Mouse (Mus musculus): ENCODE measurements at regions not wholly inside any gene's neighbourhood (a gene's known extent, or its start where the extent isn't known, plus 50 kb on each side); places are given as distances from the start of the nearest gene placed in this dataset.

GRCm38 (mm10) chr8:127662776-127663499 is 599.2 kb downstream of the Pard3 start:
- no peaks in the 10 kb centered on the region for H3K4me1 ChIP-seq
- WGBS = 94% methylated on average over 2 of the region's 2 CpGs

GRCm38 (mm10) chr8:127666606-127667005 is 602.9 kb downstream of the Pard3 start:
- H3K27ac ChIP-seq = no peak overlapping the region
- WGBS = 39% methylated on average over 2 of the region's 2 CpGs
- no peaks in the 10 kb centered on the region for H3K4me1 ChIP-seq
- H3K36me3 ChIP-seq = no peaks in the 10 kb centered on the region
- H3K4me2 ChIP-seq = no peak overlapping the region
- no peaks in the 10 kb centered on the region for H3K9me3 ChIP-seq
- H3K9ac ChIP-seq = no peak overlapping the region
- no peak for ATAC-seq (ENCODE audit: borderline replicate concordance, extremely low read depth, low FRiP score, low TSS enrichment)
- no peak overlapping the region for H3K4me3 ChIP-seq
- no peaks in the 10 kb centered on the region for H3K27me3 ChIP-seq

More at GRCm38 (mm10) chr8:127662776-127663499, 599.2 kb downstream of the Pard3 start:
- ATAC-seq (ENCODE audit: borderline replicate concordance, extremely low read depth, low FRiP score, low TSS enrichment) = no peak
- no peak overlapping the region for H3K9ac ChIP-seq
- no peaks in the 10 kb centered on the region for H3K9me3 ChIP-seq
- H3K27me3 ChIP-seq = no peaks in the 10 kb centered on the region
- no peak overlapping the region for H3K4me2 ChIP-seq
- H3K36me3 ChIP-seq = no peaks in the 10 kb centered on the region
- no peak overlapping the region for H3K4me3 ChIP-seq
- H3K27ac ChIP-seq = no peak overlapping the region

GRCm38 (mm10) chr8:127668991-127669390 is 605.3 kb downstream of the Pard3 start:
- Histone ChIP-seq H3K4me2 (no peak overlapping the region), H3K36me3 (no peaks in the 10 kb centered on the region), H3K9me3 (no peaks in the 10 kb centered on the region), H3K27me3 (no peaks in the 10 kb centered on the region), H3K9ac (no peak overlapping the region), H3K4me1 (no peaks in the 10 kb centered on the region), H3K4me3 (no peak overlapping the region), H3K27ac (no peak overlapping the region)
- ATAC-seq (ENCODE audit: borderline replicate concordance, extremely low read depth, low FRiP score, low TSS enrichment) = no peak
- WGBS = 18% methylated on average over 2 of the region's 2 CpGs

- H3K9me3 ChIP-seq = no peaks in the 10 kb centered on the region
- WGBS = 66% methylated on average over 1 of the region's 1 CpGs
- H3K27me3 ChIP-seq = no peaks in the 10 kb centered on the region
- H3K9ac ChIP-seq = no peak overlapping the region
- no peaks in the 10 kb centered on the region for H3K36me3 ChIP-seq
- no peak for ATAC-seq (ENCODE audit: borderline replicate concordance, extremely low read depth, low FRiP score, low TSS enrichment)
- no peak overlapping the region for H3K4me3 ChIP-seq
- no peak overlapping the region for H3K4me2 ChIP-seq
- no peaks in the 10 kb centered on the region for H3K4me1 ChIP-seq
- no peak overlapping the region for H3K27ac ChIP-seq
Observed at GRCm38 (mm10) chr8:127674063-127674462, 610.4 kb downstream of the Pard3 start.

- no peaks in the 10 kb centered on the region for H3K36me3 ChIP-seq
- WGBS = 73% methylated on average over 4 of the region's 4 CpGs
- H3K4me3 ChIP-seq = no peak overlapping the region
Observed at GRCm38 (mm10) chr8:127675377-127675776, 611.7 kb downstream of the Pard3 start.

GRCm38 (mm10) chr8:127680205-127680604 is 616.5 kb downstream of the Pard3 start:
- WGBS = 65% methylated on average over 3 of the region's 3 CpGs
- no peak overlapping the region for H3K27ac ChIP-seq
- H3K9me3 ChIP-seq = no peaks in the 10 kb centered on the region
- no peak overlapping the region for H3K9ac ChIP-seq
- ATAC-seq (ENCODE audit: borderline replicate concordance, extremely low read depth, low FRiP score, low TSS enrichment) = no peak
- peaks cover 8% of the 10 kb centered on the region; the same call in 1 of the 2 replicates for H3K4me1 ChIP-seq
- no peak overlapping the region for H3K4me2 ChIP-seq
- H3K27me3 ChIP-seq = no peaks in the 10 kb centered on the region
- H3K36me3 ChIP-seq = no peaks in the 10 kb centered on the region
- no peak overlapping the region for H3K4me3 ChIP-seq

More at GRCm38 (mm10) chr8:127675377-127675776, 611.7 kb downstream of the Pard3 start:
- H3K4me1 ChIP-seq = 0 out of 2 replicates have a peak, but pooled peaks cover 4% of the 10 kb centered on the region
- H3K9me3 ChIP-seq = no peaks in the 10 kb centered on the region
- ATAC-seq (ENCODE audit: borderline replicate concordance, extremely low read depth, low FRiP score, low TSS enrichment) = no peak
- no peak overlapping the region for H3K27ac ChIP-seq
- no peaks in the 10 kb centered on the region for H3K27me3 ChIP-seq
- H3K4me2 ChIP-seq = no peak overlapping the region
- no peak overlapping the region for H3K9ac ChIP-seq

GRCm38 (mm10) chr8:127684213-127684612 is 620.5 kb downstream of the Pard3 start:
- peaks cover 8% of the 10 kb centered on the region; the same call in 1 of the 2 replicates for H3K4me1 ChIP-seq
- peak; percentile 75 for ATAC-seq (ENCODE audit: borderline replicate concordance, extremely low read depth, low FRiP score, low TSS enrichment)
- H3K9me3 ChIP-seq = no peaks in the 10 kb centered on the region
- H3K9ac ChIP-seq = no peak overlapping the region
- no peak overlapping the region for H3K27ac ChIP-seq
- H3K27me3 ChIP-seq = no peaks in the 10 kb centered on the region
- no peak overlapping the region for H3K4me3 ChIP-seq
- no peak overlapping the region for H3K4me2 ChIP-seq
- 27% methylated on average over 5 of the region's 5 CpGs for WGBS
- no peaks in the 10 kb centered on the region for H3K36me3 ChIP-seq

GRCm38 (mm10) chr8:127690792-127691191 is 627.1 kb downstream of the Pard3 start:
- Histone ChIP-seq H3K27me3 (no peaks in the 10 kb centered on the region), H3K4me2 (no peak overlapping the region), H3K27ac (no peak overlapping the region), H3K9me3 (no peaks in the 10 kb centered on the region), H3K9ac (no peak overlapping the region), H3K4me1 (no peaks in the 10 kb centered on the region), H3K36me3 (no peaks in the 10 kb centered on the region), H3K4me3 (no peak overlapping the region)
- 76% methylated on average over 4 of the region's 4 CpGs for WGBS
- ATAC-seq (ENCODE audit: borderline replicate concordance, extremely low read depth, low FRiP score, low TSS enrichment) = no peak

GRCm38 (mm10) chr8:127698404-127698803 is 634.7 kb downstream of the Pard3 start:
- H3K4me2 ChIP-seq = no peak overlapping the region
- 87% methylated on average over 4 of the region's 4 CpGs for WGBS
- no peaks in the 10 kb centered on the region for H3K36me3 ChIP-seq
- no peaks in the 10 kb centered on the region for H3K27me3 ChIP-seq
- H3K9ac ChIP-seq = no peak overlapping the region
- H3K27ac ChIP-seq = no peak overlapping the region
- H3K4me3 ChIP-seq = no peak overlapping the region
- H3K4me1 ChIP-seq = no peaks in the 10 kb centered on the region
- no peaks in the 10 kb centered on the region for H3K9me3 ChIP-seq
- ATAC-seq (ENCODE audit: borderline replicate concordance, extremely low read depth, low FRiP score, low TSS enrichment) = no peak

- no peaks in the 10 kb centered on the region for H3K36me3 ChIP-seq
- H3K4me3 ChIP-seq = no peak overlapping the region
- no peak overlapping the region for H3K4me2 ChIP-seq
- no peak overlapping the region for H3K27ac ChIP-seq
- ATAC-seq (ENCODE audit: borderline replicate concordance, extremely low read depth, low FRiP score, low TSS enrichment) = no peak
- no peaks in the 10 kb centered on the region for H3K9me3 ChIP-seq
- WGBS = 64% methylated on average over 4 of the region's 4 CpGs
- H3K4me1 ChIP-seq = no peaks in the 10 kb centered on the region
- no peaks in the 10 kb centered on the region for H3K27me3 ChIP-seq
- H3K9ac ChIP-seq = no peak overlapping the region
Observed at GRCm38 (mm10) chr8:127704406-127704805, 640.7 kb downstream of the Pard3 start.

- WGBS = 47% methylated on average over 16 of the region's 16 CpGs
- H3K36me3 ChIP-seq = no peaks in the 10 kb centered on the region
- ATAC-seq (ENCODE audit: borderline replicate concordance, extremely low read depth, low FRiP score, low TSS enrichment) = peak; percentile 67; the same call in 1 of the 2 replicates
- H3K4me3 ChIP-seq = no peak overlapping the region
- H3K9ac ChIP-seq = no peak overlapping the region
- 0 out of 2 replicates have a peak overlapping the region, but pooled peaks have one; percentile 5 for H3K4me2 ChIP-seq
- H3K27me3 ChIP-seq = no peaks in the 10 kb centered on the region
- H3K9me3 ChIP-seq = no peaks in the 10 kb centered on the region
- H3K4me1 ChIP-seq = no peaks in the 10 kb centered on the region
- no peak overlapping the region for H3K27ac ChIP-seq
Observed at GRCm38 (mm10) chr8:127706051-127706835, 642.5 kb downstream of the Pard3 start.

- Histone ChIP-seq H3K27me3 (no peaks in the 10 kb centered on the region), H3K9me3 (no peaks in the 10 kb centered on the region), H3K4me1 (no peaks in the 10 kb centered on the region), H3K4me3 (no peak overlapping the region), H3K4me2 (no peak overlapping the region), H3K36me3 (no peaks in the 10 kb centered on the region), H3K9ac (no peak overlapping the region), H3K27ac (no peak overlapping the region)
- WGBS = 90% methylated on average over 5 of the region's 5 CpGs
- ATAC-seq (ENCODE audit: borderline replicate concordance, extremely low read depth, low FRiP score, low TSS enrichment) = no peak
Observed at GRCm38 (mm10) chr8:127709439-127709838, 645.7 kb downstream of the Pard3 start.
